Mouse (Mus musculus): ENCODE results near the gene Me1.

The Me1 gene

DNA sequence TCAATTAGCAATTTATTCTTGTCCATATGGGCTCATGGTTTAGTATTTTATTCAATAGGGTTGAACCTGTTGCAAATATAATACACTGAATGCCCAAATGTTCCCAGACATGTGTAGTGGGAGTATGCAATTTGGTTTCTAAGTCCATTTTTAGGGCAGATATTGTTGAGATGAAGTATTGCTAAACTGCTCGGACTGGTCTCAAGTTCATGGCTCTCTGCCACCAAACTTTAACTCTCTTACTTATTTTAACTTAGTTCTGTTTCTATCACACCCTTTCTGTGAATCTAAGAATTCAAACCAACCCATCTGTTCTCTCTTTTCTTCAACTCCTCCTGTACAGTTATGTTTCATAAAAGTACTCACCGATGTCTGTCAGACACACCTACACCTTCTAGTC, 35.4 kb downstream of the Me1 start:
- DNase-seq (ENCODE audit: extremely low spot score, low spot score) = no peak

GRCm38 (mm10) chr9:86658347-86658746, 37.4 kb downstream of the Me1 start:
- DNase-seq (ENCODE audit: extremely low spot score, low spot score) = peak; percentile 29

DNA sequence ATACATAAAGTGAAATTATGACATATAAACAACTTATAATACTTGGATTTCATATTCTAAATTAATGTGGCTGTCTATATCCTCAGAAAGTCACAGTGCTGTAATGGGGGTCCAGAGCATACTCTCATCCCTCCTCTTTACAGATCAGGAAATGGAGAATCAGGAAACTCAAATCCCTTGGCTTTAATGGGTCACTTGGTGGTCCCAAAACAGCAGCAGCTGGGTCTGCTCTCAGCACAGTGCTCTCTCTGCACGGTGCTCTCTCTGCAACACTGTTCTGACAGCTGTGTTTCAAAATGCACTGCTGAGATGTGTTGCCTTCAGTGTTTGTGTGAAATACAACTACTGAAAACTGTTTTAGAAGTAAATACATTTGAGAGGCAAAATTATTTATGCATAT, 43.6 kb downstream of the Me1 start:
- no peak for DNase-seq (ENCODE audit: extremely low spot score, low spot score)

DNA sequence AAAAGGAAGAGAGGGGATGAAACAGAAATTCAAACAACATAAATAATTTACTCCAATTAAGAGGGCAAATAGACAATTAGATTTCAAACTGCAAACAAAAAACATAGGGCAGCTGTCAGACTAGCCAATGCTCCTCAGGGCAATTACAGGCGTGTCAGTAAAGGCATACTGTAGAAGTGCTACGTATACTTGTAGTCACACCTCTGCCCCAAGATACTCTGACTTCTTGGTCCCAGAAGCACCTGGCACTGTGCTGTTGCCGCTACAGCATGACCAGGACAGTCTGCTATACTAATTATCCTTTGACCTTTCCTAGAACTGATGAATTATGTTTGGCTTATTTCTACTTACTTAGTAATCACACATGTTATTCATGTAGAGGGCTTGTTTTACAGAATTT, 44.5 kb downstream of the Me1 start:
- DNase-seq (ENCODE audit: extremely low spot score, low spot score) = no peak

DNA sequence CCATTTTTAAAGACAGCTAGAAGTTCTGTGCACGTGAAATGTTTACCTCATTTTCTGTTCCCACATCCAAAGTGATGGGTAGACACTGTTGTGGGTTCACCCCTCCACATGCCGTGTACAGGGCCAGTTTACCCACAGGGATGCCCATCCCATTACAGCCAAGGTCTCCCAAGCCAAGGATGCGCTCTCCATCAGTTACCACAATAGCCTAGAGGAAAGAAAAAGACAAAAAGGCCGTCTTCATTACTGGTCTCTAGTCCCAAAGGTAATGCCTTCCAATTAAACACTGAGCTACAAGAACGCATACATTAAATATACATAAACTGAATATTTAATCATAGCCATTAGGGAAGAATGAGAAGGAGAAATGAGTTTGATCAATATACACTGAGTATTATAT, 44.9 kb downstream of the Me1 start:
- DNase-seq (ENCODE audit: extremely low spot score, low spot score) = no peak

GRCm38 (mm10) chr9:86647931-86648550, 47.7 kb downstream of the Me1 start:
- DNase-seq (ENCODE audit: extremely low spot score, low spot score) = no peak

- no peak for DNase-seq (ENCODE audit: extremely low spot score, low spot score)
Observed at GRCm38 (mm10) chr9:86646807-86647206, 48.9 kb downstream of the Me1 start.

DNA sequence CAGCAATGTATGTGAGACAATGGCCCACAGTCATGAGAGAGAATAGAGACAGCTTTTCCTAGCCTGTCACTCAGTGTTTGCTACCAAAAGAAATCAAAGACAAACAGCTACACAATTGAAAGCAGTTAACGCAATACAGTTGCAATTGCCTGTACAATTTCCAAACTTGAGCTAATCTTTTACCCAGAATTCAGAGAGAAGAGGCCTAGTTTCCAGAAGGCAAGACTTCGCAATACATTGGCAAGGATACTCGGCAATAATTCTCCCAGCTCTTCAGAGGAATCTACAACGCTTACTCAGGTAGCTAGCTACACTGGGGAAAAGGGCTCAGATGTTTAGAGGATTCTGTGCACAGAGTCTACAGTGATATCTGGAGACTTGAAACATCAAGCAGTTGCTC, 52.3 kb downstream of the Me1 start:
- no peak for DNase-seq (ENCODE audit: extremely low spot score, low spot score)

DNA sequence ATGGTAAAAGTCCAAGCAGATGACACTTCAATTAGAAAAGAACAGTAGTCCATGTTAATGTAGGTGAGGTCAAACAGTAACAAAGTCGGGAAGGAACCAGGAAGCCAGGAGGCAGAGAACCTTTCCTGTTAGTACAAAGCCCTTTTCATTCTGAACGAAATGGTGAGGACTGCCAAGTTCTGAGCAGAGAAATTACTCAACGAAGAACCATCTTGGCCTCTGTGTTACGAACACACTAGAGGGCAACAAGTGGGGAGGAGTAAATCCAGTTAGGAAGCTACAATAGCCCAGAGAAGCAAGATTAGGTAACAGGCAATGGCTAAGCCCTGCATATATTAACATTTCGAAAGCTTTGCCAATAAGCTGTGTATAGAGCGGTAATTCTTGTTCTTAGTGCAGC, 57.0 kb downstream of the Me1 start:
- DNase-seq (ENCODE audit: extremely low spot score, low spot score) = no peak

GRCm38 (mm10) chr9:86631153-86631552, 64.6 kb downstream of the Me1 start:
- no peak for DNase-seq (ENCODE audit: extremely low spot score, low spot score)

DNA sequence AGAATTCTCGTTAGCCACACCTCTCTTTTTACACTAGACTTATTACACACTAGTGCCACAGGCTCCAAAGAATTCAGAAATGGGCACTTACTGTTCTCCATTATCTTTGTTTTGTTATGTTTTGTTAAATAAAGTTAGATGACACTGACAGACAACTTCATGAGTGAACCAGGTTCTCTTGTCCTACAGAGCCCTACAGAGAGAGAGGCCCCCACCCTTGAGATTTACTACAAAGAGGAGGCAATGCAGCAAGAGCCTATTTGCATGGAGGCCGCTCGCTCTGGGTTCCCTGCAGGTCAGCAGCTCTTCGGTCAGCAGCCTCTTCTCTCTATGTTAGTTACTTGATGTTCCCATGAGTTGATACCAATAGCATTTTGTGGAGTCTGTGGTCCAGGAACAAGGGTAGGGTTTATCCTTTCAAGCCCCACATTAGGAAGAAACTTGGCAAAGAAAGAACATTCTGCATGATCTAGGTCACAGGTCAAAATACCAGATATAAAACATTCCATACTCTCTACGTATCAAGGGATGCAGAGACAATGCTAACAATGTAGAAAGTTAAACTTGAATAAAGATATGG, 65.3 kb downstream of the Me1 start:
- DNase-seq (ENCODE audit: extremely low spot score, low spot score) = no peak

DNA sequence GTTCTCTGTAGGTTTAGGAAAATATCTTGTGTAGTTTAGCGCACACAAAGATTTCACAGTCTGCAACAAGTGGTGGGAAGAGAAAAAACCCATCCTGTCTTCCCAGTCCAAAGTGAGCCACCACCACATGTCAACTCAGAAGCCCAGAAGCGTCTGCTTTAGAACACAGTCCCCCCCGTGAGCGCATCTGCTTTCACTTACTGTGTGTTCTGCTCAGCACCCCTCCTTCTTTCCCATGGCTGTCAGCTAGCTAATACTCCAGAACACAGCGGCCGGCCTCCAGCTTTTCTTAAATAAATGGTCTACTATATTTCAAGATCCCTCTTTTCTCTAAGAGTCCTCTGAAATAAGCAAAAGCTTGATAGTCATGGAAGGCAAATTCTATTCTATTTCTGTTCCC, 66.4 kb downstream of the Me1 start:
- peak; percentile 40 for DNase-seq (ENCODE audit: extremely low spot score, low spot score)

DNA sequence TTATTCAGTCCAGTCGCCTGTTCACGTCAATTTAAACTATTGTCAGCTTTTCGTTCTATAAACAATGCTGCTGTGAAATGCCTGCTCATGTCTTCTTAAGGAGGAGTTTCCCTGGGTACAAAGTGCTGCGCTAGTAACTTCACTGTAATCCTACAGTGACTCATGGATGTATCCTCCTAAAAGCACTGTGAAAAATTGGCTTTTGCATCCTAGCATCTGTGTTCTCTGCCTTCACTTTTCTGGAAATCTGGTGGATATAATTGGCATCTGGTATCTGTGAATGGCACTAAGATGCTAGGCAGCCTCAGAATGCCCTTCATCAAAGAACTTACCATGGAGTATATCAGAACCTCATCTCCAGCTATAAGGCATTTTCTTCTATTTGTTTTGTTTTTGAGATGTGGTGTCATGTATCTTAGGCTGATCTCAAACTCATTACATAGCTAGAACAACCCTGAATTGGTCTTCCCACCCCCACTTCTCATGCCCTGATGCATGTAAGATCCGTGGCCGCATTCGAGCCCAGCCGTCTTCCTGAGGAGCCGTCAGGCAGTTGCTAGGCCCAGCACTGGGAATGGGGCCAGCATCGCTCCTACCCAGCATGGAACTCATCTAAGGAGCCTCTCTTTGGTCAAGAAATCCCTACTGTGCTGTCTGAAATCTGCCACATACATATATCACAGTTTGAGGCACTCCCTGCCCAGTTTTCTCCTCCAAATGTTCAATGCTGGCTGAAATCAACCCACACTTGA, 67.8 kb downstream of the Me1 start:
- DNase-seq (ENCODE audit: extremely low spot score, low spot score) = no peak

DNA sequence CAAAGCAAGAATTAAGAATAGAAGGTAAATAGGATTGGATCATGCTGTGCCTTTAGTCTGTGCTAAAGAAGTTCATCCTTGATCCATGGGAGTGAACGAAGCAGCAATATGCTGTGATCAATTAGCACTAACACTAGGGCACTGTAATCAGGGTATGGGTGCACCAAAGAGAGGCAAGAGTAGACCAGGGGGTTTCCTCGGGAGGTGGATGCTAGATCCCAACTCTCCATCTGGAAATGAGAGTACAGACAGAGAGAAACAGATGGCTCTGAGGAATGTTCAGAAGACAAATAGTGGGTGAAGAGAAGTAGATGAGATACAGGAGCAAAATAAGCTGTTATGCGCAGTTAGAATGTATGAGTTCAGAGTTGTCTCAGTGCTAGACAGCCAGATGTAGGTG, 68.8 kb downstream of the Me1 start:
- no peak for DNase-seq (ENCODE audit: extremely low spot score, low spot score)

- no peak for DNase-seq (ENCODE audit: extremely low spot score, low spot score)
Observed at GRCm38 (mm10) chr9:86624781-86625180, 71.0 kb downstream of the Me1 start.

GRCm38 (mm10) chr9:86624039-86624438, 71.7 kb downstream of the Me1 start:
- DNase-seq (ENCODE audit: extremely low spot score, low spot score) = no peak

- no peak for DNase-seq (ENCODE audit: extremely low spot score, low spot score)
Observed at GRCm38 (mm10) chr9:86622062-86622461, 73.7 kb downstream of the Me1 start.

DNA sequence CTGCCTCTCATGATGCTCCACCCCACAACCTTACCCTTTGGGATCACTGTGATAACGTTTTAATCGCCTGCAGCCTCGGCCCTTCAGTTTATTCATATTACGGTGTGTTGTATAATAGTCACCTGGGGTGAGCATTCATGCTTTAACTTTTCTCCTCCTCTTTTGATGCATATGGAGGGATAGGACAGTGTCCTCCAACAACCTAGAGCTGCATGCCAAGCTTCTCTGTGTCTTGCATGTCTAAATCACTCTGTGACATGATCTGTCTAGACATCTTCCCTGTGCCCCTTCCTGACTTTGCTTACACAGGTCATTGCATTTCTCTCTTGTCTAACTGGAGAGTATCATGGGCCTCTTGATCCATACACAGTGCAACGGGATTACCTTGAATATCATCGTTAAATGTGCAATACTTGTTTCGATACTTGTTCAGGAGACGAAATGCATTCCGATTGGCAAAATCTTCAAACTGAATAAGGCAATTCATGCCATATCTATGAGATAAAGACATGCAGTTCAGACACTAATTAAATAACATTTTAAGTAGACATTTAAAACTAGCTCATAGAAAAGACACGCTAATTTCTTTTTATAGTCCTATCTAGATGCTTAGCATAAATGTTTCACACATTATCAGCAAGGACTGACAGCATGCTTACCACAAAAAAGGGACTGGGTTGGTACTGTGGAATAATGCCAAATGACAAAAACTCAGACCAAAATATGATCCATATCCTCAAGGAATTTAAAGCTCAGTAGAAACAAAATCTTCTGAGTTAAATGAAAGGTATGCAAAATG, 76.2 kb downstream of the Me1 start:
- DNase-seq (ENCODE audit: extremely low spot score, low spot score) = no peak

- DNase-seq (ENCODE audit: extremely low spot score, low spot score) = no peak
Observed at GRCm38 (mm10) chr9:86617837-86618492, 77.8 kb downstream of the Me1 start.

DNA sequence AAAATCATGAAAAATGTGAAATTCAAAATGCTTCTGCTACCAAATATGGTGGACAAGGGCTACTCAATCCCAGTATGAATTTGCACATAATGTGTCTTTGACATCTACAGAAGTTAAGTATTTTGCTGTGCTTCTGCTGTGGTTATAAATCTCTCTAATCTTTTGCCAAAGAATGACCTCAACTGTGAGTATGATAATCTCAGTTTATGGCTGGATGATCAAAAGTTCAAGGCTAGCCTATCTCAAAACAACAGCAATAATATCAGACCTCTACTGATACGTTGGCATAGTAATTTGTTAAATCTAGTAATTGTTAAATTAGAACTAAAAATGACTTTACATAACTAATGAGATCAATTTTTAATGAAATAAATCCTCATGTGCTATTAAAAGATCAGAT, 80.0 kb downstream of the Me1 start:
- DNase-seq (ENCODE audit: extremely low spot score, low spot score) = no peak

GRCm38 (mm10) chr9:86612091-86612490, 83.7 kb downstream of the Me1 start:
- no peak for DNase-seq (ENCODE audit: extremely low spot score, low spot score)

DNA sequence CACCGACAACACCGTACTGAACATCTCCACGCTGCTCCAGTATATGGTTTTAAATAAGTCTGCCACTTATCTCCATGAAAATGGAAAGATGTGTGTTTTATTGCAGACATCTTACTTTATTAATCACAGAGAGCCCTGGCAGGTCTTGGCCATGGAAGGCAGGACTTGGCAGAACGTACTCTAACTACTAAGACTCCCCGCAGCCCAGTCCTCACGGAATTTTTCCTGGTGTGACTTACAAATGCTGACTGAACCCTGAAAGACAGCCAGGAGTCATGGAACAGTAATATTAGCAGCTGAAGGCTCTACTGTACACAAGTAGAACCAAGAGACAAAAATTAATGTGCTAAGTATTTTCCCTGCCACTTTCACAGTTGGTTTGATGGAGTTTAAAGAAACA, 90.0 kb downstream of the Me1 start:
- DNase-seq (ENCODE audit: extremely low spot score, low spot score) = no peak

Data from neural tube, embryonic 10.5 days (tissue).